Mouse (Mus musculus): ENCODE results near the gene Phf21a.

The Phf21a gene

DNA sequence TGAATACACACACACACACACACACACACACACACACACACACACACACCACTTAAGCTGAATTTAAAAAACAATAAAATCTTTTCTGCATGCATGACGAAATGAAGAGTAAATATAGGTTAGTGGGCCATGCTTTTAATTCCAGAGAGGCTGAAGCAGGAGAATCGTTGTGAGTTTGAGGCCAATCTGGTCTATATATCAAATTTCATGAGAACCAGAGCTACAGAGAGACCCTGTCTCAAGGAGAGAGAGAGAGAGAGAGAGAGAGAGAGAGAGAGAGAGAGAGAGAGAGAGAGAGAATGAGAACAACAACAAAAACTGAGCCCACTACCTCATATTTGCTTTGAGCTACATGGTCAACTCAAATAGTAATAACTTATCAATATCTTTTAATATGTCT is at the start of gene Phf21a:
Gene Phf21a, plus strand, starts transcription at position 301 of the 400 bp plus-strand sequence.
- DNase-seq (ENCODE audit: low read depth), result no peak

DNA sequence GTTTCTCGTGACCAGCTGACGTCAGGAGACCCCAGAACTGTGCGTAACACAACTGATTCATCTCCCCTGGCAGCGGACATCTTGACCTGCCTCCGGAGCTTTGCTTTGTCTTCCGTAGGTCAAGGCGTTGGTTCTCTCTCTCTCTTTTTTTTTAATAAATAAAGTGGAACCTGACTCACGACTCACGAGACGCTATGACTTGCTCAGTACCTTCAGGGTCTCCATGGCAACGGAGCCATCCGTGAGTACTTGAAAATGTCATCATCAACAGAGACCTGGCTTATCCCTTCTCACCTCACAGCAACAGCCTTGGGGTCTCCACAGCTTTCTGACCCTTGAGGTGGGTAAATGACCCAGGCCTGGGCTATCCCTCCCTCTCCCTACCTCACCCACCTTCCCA is 49.6 kb upstream of the Phf21a start:
- DNase-seq (ENCODE audit: low read depth), result no peak

DNA sequence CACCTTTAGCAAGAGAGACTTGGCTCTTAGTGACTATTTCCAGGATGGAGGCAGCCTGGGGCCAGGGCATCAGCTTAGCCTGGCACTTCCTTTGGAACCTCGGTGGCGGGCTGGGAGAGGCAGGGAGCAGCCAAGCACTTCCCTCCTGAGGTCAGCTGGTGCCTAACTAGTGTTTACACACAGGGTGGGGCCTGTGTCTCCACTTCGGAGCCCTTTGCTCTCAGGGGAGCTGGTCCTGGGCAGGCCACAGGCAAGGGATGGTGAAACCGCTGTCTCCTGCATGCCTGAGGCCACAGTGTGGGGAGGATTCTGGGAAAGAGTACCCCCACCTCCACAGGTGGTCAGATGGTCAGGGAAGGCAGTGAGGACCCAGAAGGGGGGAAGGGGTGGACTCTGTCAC is 45.3 kb upstream of the Phf21a start:
- DNase-seq (ENCODE audit: low read depth), result no peak

DNA sequence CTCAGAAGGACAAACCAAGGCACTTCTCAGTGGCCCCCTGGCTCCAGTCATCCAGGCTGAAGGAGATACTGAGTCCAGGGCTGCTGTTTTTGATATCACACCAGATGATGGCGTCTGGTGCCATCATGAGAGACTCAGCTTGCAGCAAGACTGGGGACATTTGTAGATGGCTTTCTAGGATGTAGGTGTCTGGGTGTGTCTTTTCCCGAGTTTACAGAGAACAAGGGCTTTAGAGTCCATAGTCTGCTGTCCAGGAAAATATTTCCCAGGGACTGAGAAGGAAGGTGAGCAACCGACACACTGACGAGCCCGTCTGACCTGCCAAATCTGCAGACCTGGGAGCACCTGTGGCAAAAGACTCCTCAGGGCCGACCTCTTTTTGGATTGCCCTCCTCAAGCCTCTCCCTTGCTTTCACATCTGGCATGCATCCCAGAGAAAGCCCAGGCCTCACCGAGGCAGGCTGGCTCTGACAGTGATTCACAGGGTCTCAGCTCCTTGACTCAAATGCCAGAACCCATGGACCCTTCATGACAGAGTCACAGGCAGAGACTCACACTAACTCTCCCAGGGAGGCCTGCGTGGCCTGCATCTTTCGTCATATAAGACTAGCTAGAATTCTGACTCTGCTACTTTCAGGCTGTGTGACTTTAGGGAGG is 44.8 kb upstream of the Phf21a start:
- no peak for DNase-seq (ENCODE audit: low read depth)

DNA sequence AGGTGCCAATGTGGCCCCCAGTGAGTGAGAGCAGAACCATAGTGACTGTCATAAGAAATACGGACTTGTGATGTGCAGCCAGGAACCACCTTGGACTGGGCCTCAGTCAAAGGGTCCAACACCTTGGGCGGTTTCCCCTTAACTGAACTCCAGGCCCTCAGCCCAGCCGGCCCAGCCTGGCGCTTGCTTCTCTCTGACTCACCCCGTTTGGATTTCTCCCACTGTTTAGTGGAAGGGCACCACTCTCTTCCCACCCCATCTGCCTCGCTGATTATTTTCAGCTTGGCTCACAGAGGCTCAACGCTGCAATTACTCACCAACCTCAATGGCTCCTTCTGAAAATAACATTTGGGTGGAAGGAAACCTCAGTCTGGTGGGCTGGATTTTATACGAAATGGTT is 40.7 kb upstream of the Phf21a start:
- no peak for DNase-seq (ENCODE audit: low read depth)

DNA sequence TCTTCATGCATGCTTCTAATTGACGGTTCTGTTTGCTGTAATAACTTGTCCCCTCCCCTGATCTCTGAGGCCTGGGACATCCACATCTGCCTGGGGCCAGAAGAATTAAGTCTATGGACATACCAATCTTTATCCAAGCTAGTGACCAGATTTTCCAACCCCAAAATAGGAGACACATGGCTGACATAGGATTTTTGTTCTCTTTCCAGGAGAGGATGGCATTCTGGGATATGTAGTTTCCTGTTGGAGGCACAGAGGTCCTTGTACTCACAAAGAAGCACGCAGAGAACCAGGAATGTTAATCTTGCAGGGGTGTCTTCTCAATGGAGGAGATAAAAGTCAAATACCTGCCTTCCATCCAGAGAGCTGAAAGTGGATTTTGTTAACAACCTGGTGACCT is 40.2 kb upstream of the Phf21a start:
- no peak for DNase-seq (ENCODE audit: low read depth)

DNA sequence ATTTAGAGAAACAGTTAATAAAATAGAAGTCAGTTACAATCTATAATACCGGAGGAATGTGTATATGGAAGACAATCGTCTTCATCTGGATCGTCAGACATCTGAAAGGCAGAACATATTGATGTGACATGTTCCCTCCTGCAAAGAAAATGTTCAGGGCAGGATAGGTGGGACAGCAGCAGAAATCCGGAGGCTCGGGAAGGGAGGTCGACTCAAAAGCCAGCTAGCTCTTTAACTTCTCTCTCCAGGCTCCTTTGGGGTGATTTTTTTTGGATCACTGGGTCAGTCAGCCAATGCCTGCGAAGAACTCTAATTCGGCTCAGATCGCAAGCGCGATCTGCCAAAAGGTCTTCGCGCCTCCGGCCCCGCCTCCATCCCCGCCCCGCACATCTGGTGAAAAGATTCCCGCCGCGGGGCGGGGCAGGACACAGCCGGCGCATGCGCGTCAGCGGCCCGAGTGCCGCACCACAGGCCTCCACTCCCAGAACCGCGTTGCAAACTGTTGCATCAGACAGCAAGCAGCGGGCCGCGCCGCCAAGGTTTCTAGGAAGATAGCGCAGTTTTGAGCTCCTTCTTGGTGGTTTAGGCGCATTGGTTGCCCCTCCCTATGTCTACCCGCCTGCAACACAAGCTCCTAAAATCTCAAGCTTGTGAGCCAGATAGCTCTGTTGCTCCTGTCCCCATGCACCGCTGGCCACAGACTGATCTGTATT is 37.7 kb upstream of the Phf21a start:
- DNase-seq (ENCODE audit: low read depth), result peak; percentile 91

DNA sequence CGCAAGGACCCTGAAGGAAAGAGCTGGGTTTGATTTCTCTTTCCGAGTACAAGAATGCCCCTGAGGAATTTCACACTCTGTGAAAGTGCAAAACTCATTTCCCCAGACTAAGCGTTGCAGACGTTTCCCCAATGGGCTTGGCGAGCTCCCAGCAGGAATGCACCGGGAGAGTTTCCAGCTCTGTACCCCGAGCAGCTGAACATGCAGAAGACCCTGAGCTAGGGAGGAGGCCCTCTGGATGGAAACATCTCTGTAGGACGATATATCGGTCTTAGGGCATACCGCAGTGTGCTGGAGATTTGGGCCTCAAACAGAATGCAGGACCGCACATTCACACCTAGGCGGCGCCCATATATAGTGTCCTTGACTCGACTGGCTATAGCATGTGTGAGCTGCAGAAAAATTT is 37.1 kb upstream of the Phf21a start:
- DNase-seq (ENCODE audit: low read depth), result peak; percentile 75

DNA sequence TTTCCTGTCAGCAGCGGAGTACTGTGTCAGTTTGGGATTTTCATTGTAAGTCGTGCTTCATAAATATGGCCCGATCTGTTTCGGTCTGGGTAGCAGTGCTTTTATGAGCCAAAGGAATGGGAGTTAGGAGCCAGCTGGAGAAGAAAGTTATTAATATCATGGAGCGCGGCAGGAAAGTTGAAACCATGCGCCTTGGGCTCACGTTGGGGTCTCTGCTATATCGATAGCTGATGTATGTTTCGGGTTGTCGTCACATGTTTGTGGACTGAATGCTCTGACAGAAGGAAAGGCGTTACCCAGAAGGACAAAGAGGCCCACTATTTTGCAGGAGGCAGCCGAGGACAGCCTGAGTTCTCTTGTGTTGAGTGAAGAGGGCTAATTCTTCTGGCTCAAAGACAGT is 36.2 kb upstream of the Phf21a start:
- DNase-seq (ENCODE audit: low read depth), result no peak

DNA sequence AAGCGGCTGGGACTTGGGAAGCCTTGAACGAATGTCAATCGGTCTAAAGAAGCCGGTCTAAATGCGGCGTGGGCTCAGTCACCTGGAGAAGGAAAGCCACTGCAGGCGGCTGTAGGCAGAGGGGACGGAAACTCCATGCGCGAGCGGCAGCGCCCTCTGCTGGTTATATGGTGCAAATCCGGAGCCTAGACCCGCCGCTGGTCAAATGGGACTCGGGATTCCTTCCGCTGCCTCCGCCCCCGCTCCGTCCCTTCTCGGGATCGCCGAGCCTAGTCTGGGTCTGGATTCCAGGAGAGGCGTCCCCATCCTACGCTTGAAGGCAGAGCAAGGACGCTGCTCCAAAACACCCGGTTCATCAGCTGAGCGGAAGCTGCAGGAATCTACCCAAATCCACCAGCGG is 34.4 kb upstream of the Phf21a start:
- DNase-seq (ENCODE audit: low read depth), result peak; percentile 88

DNA sequence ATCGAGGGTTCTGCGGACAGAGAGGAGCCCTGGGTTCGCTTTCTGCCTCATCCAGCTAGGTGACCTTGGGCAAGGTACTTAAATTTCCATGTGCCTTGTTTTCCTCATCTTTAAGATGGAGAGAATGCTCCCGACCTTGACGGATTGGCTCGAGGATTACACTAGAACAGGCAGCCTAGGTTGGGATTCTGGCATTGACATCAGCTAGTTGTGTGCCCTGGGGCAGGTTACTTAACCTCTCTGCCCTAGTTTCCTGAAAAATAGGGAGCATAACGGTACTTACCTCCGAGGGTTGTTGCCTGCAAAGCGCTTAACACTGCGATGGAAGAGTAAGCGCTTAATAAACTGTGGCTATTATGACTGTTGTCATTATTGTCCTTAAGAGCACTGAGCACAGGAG is 34.0 kb upstream of the Phf21a start:
- DNase-seq (ENCODE audit: low read depth), result peak; percentile 48

DNA sequence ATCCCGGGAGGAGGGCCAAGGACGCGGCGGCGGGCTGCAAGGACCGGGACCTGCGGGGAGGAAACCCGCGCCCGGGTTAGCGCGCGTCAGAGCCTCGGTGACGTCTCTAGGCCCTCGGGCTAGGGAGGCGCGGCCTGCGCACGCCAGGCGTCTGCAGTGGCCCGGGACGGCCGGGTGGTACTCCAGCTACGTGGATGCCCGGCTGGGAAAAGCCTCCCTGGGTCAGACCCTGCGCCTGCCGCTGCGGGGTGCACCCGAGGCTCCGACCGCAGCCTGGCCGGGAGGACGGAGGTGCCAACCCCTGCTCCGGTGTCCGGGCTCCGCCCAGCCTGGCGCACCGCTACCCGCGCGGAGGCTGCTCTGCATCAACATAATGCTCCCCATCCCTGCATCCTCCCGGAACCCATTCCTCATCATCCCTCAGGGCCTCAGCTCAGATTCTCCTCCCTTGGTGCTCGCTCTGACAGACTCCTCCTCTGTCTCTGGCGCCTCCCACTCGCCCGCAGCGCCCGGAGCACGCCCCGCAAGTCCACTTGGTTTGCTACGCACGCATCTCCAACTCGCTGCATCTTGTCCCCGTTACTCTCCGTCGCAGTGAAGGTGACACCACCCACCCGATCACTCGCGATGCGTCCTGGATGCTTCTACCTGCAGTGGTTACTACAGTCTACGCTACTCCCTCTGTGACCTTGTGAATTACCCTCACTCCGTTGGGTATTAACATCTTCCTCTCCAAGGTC is 33.3 kb upstream of the Phf21a start:
- DNase-seq (ENCODE audit: low read depth), result peak; percentile 74

DNA sequence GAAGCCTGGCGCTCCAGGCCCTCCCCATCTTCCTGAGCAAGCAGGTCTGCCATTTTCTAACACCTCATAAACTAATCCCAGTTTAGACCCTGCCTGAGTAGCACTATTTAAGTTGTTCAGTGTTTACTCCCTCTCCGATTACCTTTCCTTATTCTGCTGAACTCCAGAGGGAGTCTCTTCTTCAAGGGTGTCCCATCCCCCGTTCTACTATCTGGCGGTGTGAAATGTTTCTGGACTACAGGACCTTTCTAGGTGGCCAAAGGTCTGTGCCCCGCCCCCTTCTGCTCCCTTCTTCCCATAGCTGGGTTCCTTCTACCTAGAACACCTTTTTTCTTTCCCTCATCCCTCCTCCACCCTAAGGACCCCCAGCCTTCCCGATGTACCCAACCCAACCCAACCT is 32.6 kb upstream of the Phf21a start:
- no peak for DNase-seq (ENCODE audit: low read depth)

DNA sequence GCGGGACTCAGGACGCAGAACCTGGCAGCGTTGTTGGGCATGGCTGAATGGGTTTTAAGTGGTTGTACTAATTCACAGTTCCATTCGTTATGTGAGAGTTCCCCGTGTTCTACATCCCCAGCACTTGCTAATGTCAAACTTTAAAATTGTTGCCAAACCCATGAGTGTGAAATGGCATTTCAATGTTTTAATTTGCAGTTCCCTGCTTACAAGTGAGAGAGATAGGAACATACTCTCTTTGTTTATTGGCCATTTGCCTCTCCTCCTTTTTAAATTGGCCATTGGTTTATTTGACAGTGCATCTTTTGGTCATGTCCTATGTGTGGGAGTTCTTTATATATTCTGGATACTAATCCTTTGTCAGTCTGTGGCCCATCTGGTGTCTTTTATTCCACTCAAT is 31.6 kb upstream of the Phf21a start:
- no peak for DNase-seq (ENCODE audit: low read depth)

DNA sequence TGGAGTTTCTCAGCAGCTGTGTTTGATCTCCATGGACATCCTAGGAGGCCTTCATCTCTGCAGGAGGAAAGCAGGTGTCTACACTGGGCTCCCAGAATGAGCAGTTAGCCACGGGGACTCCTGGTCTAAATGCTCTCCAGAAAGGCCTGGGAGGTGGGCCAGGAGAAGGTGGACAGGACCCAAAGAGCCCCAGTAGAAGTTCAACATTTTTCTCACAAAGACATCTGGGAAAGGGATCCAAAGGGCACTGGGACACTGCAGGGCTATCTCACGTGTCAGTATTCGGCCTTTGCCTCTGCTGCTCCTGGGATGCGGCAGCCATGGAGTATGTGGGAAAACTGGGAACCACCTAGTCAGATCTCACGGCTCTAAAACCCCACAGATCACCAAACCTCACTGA is 29.8 kb upstream of the Phf21a start:
- no peak for DNase-seq (ENCODE audit: low read depth)

DNA sequence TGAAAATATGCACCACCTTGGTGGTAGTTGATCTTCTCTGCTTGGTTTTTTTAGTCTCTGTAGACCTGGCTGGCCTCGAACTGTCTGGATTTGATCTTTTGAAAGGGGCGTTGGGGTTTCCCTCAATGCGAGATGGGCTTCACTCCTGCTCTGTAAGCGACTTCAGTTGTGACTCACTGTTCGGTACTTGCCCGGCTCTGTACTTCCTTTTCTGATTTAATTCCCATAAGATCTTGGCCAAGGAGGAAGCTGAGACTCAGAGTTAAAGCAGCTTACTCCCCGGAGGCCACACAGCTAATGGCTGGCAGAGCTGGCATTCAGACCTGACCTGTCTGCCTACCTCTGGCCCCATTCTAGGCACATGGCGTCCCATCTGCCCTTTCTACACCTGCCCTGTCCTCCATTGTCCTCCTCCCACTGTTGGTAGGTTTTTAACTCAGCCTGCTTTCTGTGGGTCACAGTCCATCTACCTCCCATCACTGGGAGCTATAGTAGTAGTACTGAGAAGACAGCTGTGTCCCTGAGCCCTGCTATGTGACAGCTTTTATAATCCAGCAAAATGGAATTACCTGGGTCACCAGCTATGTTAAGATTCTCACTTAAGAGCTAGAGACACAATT is 27.5 kb upstream of the Phf21a start:
- DNase-seq (ENCODE audit: low read depth), result no peak

DNA sequence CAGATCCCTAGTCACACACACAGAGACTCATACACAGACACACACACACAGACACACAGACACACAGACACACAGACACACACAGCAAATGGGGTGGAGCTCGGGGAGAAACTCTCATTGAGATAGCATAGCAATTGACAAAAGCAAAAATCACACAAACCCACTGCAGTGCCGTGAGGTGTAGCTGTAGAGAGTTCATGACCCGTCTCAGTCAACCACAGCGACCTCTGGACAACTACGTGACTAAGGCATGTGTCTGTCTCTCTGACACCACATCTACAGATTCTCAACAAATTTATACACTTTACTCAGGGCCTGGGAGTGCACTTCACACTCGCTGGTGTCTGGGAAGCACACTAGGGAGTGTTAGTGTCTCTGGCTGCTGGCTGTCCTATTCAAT is 27.0 kb upstream of the Phf21a start:
- no peak for DNase-seq (ENCODE audit: low read depth)

DNA sequence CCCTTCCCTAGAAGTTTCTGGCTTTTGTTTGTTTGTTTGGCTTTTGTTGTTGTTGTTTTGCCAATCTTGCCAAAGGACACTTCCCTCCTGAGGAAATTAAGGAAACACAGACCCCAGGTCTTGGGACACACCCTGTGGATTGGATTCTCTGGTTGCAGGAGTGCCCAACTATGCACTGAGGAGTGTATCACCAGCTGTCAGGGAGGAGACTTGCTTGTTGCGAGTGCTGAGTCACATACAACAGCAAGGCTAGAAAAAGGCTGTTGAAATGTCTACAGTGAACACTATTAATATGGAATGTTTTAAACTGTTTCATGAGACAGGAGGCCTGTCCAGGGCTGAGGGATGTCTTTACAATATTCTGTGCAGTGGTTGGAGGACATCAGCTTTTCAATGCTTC is 26.0 kb upstream of the Phf21a start:
- no peak for DNase-seq (ENCODE audit: low read depth)

DNA sequence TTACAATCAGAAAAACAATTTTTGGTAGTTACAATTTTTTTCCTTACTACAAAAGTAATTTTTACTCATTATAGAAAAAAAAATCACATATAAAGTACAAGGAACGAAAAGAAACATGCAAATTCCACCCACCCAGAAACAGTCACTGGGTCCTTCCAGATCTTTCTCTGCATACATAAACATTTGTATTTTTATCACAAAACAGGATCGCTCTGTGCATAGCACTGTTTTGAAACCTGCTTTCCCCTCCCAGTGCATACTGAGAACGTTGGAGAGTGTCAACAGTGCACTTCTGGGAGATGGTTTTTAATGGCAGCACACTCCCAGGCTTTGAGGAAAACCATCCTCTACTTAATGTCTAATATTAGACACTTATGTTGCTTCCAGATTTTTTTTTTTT is 25.3 kb upstream of the Phf21a start:
- no peak for DNase-seq (ENCODE audit: low read depth)

DNA sequence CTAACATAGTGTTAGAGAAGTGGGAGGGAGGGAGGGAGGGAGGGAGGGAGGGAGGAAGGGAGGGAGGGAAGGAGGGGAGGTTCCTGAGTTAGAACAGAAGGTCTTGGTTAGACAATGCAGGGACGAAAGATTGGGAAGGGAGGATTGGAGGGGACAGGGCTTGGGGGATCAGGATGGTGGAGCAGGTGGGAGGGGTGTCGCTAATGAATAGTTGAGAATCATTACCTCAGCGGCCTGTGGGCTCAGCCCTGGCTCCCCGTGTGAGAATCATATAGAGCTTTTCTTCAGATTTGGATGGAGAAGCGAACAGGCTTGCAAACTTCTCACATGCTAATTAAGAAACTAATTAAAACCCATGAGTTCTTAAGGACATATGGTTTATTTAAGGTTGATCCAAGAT is 23.3 kb upstream of the Phf21a start:
- DNase-seq (ENCODE audit: low read depth), result no peak

DNA sequence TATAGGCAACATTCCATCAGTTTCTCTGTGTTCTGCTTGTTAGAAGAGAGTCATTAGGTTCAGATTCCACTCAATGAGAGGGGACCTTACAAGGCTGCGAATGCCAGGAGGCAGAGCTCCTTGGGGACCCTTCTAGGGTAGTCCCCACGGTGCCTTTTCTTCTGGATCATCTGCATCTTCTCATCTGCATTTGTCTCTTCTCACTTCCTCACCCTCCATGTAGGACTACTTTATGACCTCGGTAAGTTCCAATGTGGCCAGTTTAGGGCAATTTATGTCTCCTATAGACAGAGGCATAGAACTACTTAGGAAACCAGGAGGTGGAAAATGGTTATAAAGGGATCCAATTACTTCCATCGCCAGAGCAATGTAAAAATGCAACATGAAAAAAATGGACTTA is 21.8 kb upstream of the Phf21a start:
- no peak for DNase-seq (ENCODE audit: low read depth)

DNA sequence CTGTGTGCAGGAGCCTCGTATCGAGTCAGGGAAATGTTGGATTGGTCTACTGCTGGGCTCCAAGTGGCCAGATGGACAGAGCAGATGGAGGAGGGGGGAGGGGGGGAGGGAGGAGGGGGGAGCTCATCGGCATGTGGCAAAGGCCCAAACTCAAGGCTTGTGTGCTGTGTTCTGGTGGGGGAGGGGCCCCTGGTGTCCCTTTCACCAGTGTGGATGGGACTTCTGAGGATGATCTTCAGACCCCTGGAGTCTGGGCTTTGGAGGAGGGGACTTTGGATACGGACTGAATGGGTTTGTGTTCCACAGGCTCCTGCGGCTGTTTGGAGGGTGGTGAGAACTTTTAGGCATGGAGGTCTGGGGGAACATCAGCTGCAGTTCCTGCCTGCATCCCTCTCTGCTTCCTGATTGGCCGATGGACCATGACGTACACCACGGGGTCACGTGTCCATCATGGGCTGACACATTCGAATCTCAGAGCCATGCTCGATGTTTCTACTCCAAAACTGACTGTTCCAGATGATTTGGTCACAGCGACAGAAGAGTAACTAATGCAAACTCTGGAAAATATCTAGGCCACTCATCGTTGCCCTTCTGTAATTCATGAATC is 16.7 kb upstream of the Phf21a start:
- no peak for DNase-seq (ENCODE audit: low read depth)

DNA sequence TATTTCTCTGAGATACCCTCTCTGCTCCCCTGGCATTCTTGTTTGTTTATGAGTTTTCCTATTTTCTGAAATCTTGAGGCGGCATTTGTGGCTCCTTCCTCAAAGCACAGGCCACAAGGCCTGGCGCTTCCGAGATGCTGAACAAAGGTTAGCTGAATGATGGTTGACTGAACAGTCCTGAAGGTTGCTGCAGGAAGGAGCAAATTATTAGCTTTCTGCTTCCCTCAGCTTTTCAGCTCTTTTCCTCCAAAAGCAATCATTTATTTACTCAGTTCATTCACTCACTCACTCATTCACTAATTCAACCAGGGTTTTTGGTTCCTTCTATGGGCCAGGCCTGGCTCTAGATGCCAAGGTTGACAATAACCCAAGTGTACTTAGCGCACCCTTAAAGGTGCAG is 10.7 kb upstream of the Phf21a start:
- DNase-seq (ENCODE audit: low read depth), result no peak

Measured in naive thymus-derived CD4-positive, alpha-beta T cell, adult 2 months (primary cell).